Mouse (Mus musculus) embryonic facial prominence, embryonic 10.5 days (tissue): Measurements from ENCODE around the gene Chic1. TPM values are rescaled to one million over a fixed set of nuclear protein-coding genes. Genes with fewer than 3 reads are reported as not detected.

Experiments used
- DNase-seq: peaks from one replicate; pipeline ENCODE4 v3.0.0-alpha.2; 2017; ENCODE audit warnings: low spot score
- H3K27ac ChIP-seq: fragments of 300-500 bp; sonication (generic); replicated peaks from 2 replicates; pipeline ENCODE4 v1.5.1; 2016; ENCODE audit warnings: mild to moderate bottlenecking
- H3K27me3 ChIP-seq: fragments of 300-500 bp; sonication (generic); replicated peaks from 2 replicates; pipeline ENCODE4 v1.6.1; 2016; ENCODE audit warnings: low read depth, mild to moderate bottlenecking; ENCODE audit not compliant: poor library complexity, severe bottlenecking
- H3K36me3 ChIP-seq: fragments of 300-500 bp; sonication (generic); replicated peaks from 2 replicates; pipeline ENCODE4 v1.6.1; 2016; ENCODE audit warnings: mild to moderate bottlenecking, moderate library complexity
- H3K4me1 ChIP-seq: fragments of 300-500 bp; sonication (generic); 2 replicates; pipeline ENCODE4 v1.6.1; 2016
- H3K4me3 ChIP-seq: fragments of 300-500 bp; sonication (generic); 2 replicates; pipeline ENCODE4 v1.5.1; 2016; ENCODE audit warnings: mild to moderate bottlenecking, moderate library complexity
- H3K9me3 ChIP-seq: fragments of 300-500 bp; sonication (generic); 2 replicates; pipeline ENCODE4 v1.6.1; 2016; ENCODE audit warnings: mild to moderate bottlenecking
- WGBS: fragments of 180-500 bp; shearing (Covaris S2); methylation state at CpG from one replicate; pipeline ENCODE4 v1.1.7; 2016; 5-methylcytosine and 5-hydroxymethylcytosine counted together
- polyA plus RNA-seq: library from polyadenylated mRNA; unstranded; fragments of >200 nt; fragmentation: Nextera tagmentation; extraction: Ambion mirVana; gene quantifications from 2 replicates; pipeline ENCODE4 v1.2.1, GENCODE M21; 2016

Gene Chic1
- polyA plus RNA-seq, 1 experiment from 2014 or later: 4.5 TPM

DNA sequence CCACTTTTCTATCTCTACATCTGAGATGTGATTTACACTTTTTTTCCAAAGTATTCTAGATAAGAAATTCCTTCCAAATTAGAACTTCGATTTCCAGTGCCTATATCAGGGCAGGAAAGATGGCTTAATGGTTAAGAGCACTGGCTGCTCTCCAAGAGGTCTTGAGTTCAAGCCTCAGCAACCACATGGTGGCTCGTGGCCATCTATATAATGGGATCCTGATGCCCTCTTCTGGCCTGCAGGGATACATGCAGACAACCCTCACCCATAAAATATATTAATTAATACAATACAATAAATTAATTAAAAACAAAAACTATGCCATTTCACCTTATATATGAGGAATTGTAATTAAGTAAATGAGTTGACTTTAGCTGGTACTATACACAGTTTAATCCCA is 14.9 kb downstream of the Chic1 start:
- Histone ChIP-seq H3K4me3 (no peak overlapping the region), H3K9me3 (no peaks in the 10 kb centered on the region), H3K27ac (no peak overlapping the region), H3K36me3 (no peaks in the 10 kb centered on the region), H3K27me3 (peaks cover 84% of the 10 kb centered on the region), H3K4me1 (no peaks in the 10 kb centered on the region)
- no peak for DNase-seq
- 75% methylated on average over 2 of the region's 2 CpGs for WGBS

DNA sequence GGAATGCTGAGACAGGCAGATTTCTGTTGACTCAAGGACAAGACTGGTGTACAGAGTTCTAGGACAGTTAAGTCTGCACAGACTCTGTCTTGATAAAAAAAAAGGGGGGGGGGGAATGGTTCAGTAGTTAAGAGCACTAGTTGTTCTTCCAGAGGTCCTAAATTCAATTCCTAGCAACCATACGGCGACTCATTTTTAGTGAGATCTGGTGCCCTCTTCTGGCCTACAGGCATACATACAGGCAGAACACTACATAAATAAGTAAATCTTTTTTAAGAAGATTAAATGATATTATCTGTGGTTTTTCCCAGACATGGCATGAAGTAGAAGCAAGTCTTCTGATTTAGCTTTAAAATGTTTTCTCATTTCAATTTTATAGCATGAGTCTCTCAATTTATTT is 15.4 kb downstream of the Chic1 start:
- Histone ChIP-seq H3K4me1 (no peaks in the 10 kb centered on the region), H3K4me3 (no peak overlapping the region), H3K27ac (no peak overlapping the region), H3K9me3 (no peaks in the 10 kb centered on the region), H3K27me3 (peaks cover 86% of the 10 kb centered on the region), H3K36me3 (no peaks in the 10 kb centered on the region)
- 37% methylated on average over 2 of the region's 2 CpGs for WGBS
- DNase-seq: no peak

GRCm38 (mm10) chrX:103374250-103374649 is 18.0 kb downstream of the Chic1 start:
- Histone ChIP-seq H3K36me3 (no peaks in the 10 kb centered on the region), H3K4me3 (no peak overlapping the region), H3K9me3 (no peaks in the 10 kb centered on the region), H3K27ac (no peak overlapping the region), H3K27me3 (peaks cover 85% of the 10 kb centered on the region), H3K4me1 (no peaks in the 10 kb centered on the region)
- 69% methylated on average over 5 of the region's 5 CpGs for WGBS
- peak; percentile 15 for DNase-seq

DNA sequence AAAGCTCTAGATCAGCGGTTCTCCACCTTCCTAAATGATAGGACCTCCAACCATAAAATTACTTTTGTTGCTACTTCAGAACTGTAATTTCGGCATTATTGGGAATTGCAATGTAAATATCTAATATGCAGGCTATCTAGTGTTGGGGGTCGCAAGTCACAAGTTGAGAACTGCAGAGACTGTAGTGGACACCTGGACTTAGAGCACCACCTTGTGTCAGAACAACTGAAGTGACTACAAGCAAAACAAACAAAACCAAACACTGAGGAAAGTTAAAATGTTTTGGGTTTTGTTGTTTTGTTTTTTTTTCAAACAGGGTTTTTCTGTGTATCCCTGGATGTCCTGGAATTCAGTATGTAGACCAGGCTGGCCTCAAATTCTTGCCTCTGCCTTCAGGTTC is 28.3 kb downstream of the Chic1 start:
- Histone ChIP-seq H3K4me1 (no peaks in the 10 kb centered on the region), H3K4me3 (no peak overlapping the region), H3K27me3 (peaks cover 97% of the 10 kb centered on the region), H3K36me3 (no peaks in the 10 kb centered on the region), H3K9me3 (no peaks in the 10 kb centered on the region), H3K27ac (no peak overlapping the region)
- WGBS: 86% methylated on average over 3 of the region's 3 CpGs
- DNase-seq: no peak

DNA sequence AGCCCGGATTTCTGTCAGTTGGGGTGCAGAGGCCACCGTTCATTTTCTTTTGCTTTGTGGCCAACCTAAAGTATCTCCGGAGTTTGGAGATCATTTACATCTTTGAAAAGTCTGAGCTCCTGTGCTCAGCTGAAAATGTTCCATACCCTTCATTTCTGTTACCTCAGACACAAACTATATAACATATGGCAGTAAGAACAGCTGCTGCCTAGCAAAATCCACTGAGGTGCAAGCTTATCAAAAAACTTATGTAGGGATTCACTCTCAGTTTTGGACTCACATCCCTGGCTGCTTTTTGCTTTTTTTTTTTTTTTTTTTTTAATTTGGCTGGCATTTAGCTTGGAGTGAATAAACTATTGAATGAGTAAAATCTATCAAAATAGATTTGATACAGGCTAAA is 31.9 kb downstream of the Chic1 start:
- Histone ChIP-seq H3K36me3 (no peaks in the 10 kb centered on the region), H3K27ac (no peak overlapping the region), H3K27me3 (peaks cover 93% of the 10 kb centered on the region), H3K4me1 (no peaks in the 10 kb centered on the region), H3K9me3 (no peaks in the 10 kb centered on the region), H3K4me3 (no peak overlapping the region)
- WGBS: 87% methylated on average over 3 of the region's 3 CpGs
- no peak for DNase-seq

GRCm38 (mm10) chrX:103393841-103394240 is 37.6 kb downstream of the Chic1 start:
- peaks cover 96% of the 10 kb centered on the region for H3K27me3 ChIP-seq
- H3K4me3 ChIP-seq: no peak overlapping the region
- 77% methylated on average over 1 of the region's 1 CpGs for WGBS
- H3K4me1 ChIP-seq: no peaks in the 10 kb centered on the region
- H3K36me3 ChIP-seq: no peaks in the 10 kb centered on the region
- no peaks in the 10 kb centered on the region for H3K9me3 ChIP-seq
- no peak overlapping the region for H3K27ac ChIP-seq
- no peak for DNase-seq

DNA sequence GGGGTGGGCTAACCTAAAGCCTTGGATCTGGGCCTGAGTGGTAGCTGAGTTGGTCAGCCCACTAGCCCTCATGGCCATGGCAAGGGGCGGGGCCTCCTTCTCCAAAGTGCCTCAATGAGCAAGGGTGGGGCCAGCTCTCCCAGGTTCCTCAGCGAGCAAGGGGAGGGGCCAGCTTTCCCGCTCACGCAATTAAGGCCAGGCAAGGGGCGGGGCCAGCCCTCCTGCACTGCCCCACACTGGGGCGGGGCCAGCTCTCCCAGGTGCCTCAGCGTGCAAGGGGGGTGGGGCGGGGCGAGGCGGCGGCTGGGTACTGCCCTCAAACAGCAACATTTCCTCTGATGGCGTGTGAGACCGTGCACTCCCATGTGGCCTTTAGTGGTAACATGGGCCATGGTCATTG is 48.7 kb downstream of the Chic1 start:
- WGBS: 36% methylated on average over 13 of the region's 13 CpGs
- no peaks in the 10 kb centered on the region for H3K36me3 ChIP-seq
- peak; percentile 31 for DNase-seq
- H3K9me3 ChIP-seq: no peaks in the 10 kb centered on the region
- 0 out of 2 replicates have a peak overlapping the region, but pooled peaks have one; percentile 26 for H3K4me3 ChIP-seq
- no peaks in the 10 kb centered on the region for H3K4me1 ChIP-seq
- peaks cover 79% of the 10 kb centered on the region for H3K27me3 ChIP-seq
- H3K27ac ChIP-seq: no peak overlapping the region

DNA sequence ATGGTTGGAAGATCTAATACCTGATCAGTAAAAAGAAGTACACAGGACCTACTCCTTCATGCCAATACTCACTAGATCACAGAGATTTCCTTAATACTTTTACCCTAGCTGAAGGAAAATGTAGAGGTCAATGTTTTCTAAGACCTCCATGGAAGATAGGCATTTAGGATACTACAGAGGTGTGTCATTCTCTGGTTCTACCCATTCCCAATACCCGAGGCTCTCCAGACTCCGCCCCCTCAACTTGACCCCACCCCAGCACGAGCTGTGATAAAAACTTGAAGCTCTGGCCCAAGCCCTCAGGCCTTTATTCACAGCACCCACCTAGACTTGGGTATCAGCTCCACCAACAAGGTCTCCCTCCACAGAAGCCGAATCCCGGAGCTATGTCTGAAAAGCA is 57.9 kb downstream of the Chic1 start, which contains the start of gene Tsx:
Tsx (plus strand) TSS at position 301 of the 400 bp plus-strand sequence.
- Histone ChIP-seq H3K9me3 (no peaks in the 10 kb centered on the region), H3K36me3 (no peaks in the 10 kb centered on the region), H3K27ac (no peak within 1 kb of the TSS), H3K4me3 (no peak within 1 kb of the TSS), H3K27me3 (peaks cover 91% of the 10 kb centered on the region), H3K4me1 (no peaks in the 10 kb centered on the region)
- DNase-seq: no peak
- 81% methylated on average over 5 of the region's 5 CpGs for WGBS

DNA sequence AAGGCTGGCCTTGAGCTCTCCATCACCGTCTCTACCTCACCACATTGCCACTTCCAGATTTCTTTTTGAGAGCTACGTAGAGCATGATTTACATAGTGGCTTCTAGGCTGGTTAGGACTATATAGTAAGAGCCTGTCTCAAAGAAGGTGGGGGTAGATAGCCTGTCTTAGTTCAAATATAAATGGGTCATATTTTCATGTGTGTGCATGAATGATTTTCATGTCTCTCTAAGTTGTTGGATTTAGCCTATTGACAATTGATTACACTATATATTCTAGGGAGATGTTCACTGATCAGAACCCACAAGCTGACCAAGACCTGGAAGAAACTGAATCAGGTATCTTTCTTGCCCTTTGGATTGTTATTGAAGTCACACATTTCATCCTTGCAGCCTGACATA is 65.4 kb downstream of the Chic1 start, which contains the start of gene Gm26992:
Gm26992 (plus strand) TSS at position 301 of the 400 bp plus-strand sequence.
- H3K4me1 ChIP-seq: no peaks in the 10 kb centered on the region
- H3K27ac ChIP-seq: no peak within 1 kb of the TSS
- H3K27me3 ChIP-seq: peaks cover 85% of the 10 kb centered on the region
- no peak for DNase-seq
- H3K36me3 ChIP-seq: no peaks in the 10 kb centered on the region
- H3K4me3 ChIP-seq: no peak within 1 kb of the TSS
- 92% methylated on average over 2 of the region's 2 CpGs for WGBS
- H3K9me3 ChIP-seq: no peaks in the 10 kb centered on the region

GRCm38 (mm10) chrX:103427677-103428076 is 71.4 kb downstream of the Chic1 start:
- no peak for DNase-seq
- H3K27ac ChIP-seq: no peak overlapping the region
- no peaks in the 10 kb centered on the region for H3K36me3 ChIP-seq
- no peaks in the 10 kb centered on the region for H3K4me1 ChIP-seq
- peaks cover 78% of the 10 kb centered on the region for H3K27me3 ChIP-seq
- WGBS: 73% methylated on average over 7 of the region's 7 CpGs
- no peak overlapping the region for H3K4me3 ChIP-seq
- no peaks in the 10 kb centered on the region for H3K9me3 ChIP-seq

- 77% methylated on average over 7 of the region's 7 CpGs for WGBS
- Histone ChIP-seq H3K4me3 (no peak overlapping the region), H3K36me3 (no peaks in the 10 kb centered on the region), H3K27ac (no peak overlapping the region), H3K9me3 (no peaks in the 10 kb centered on the region), H3K4me1 (no peaks in the 10 kb centered on the region), H3K27me3 (peaks cover 84% of the 10 kb centered on the region)
- DNase-seq: no peak
Measured at GRCm38 (mm10) chrX:103432293-103432692, 76.0 kb downstream of the Chic1 start.

GRCm38 (mm10) chrX:103438023-103438422 is 81.7 kb downstream of the Chic1 start:
- H3K9me3 ChIP-seq: no peaks in the 10 kb centered on the region
- WGBS: 20% methylated on average over 9 of the region's 9 CpGs
- H3K4me3 ChIP-seq: no peak overlapping the region
- no peaks in the 10 kb centered on the region for H3K36me3 ChIP-seq
- H3K27me3 ChIP-seq: peaks cover 86% of the 10 kb centered on the region
- H3K27ac ChIP-seq: no peak overlapping the region
- H3K4me1 ChIP-seq: no peaks in the 10 kb centered on the region
- no peak for DNase-seq

GRCm38 (mm10) chrX:103440803-103441202 is 84.5 kb downstream of the Chic1 start:
- no peak for DNase-seq
- peaks cover 87% of the 10 kb centered on the region for H3K27me3 ChIP-seq
- WGBS: 3% methylated on average over 1 of the region's 1 CpGs

GRCm38 (mm10) chrX:103443755-103444154 is 87.5 kb downstream of the Chic1 start:
- WGBS: 36% methylated on average over 7 of the region's 7 CpGs
- Histone ChIP-seq H3K4me1 (peaks cover 8% of the 10 kb centered on the region; the same call in 1 of the 2 replicates), H3K36me3 (no peaks in the 10 kb centered on the region), H3K9me3 (no peaks in the 10 kb centered on the region), H3K27me3 (peaks cover 86% of the 10 kb centered on the region), H3K27ac (no peak overlapping the region), H3K4me3 (no peak overlapping the region)
- no peak for DNase-seq

More at GRCm38 (mm10) chrX:103440803-103441202, 84.5 kb downstream of the Chic1 start:
- no peak overlapping the region for H3K27ac ChIP-seq
- H3K4me3 ChIP-seq: no peak overlapping the region
- no peaks in the 10 kb centered on the region for H3K36me3 ChIP-seq
- no peaks in the 10 kb centered on the region for H3K9me3 ChIP-seq
- no peaks in the 10 kb centered on the region for H3K4me1 ChIP-seq
